Mouse (Mus musculus): ENCODE results near the gene Ssxb8. TPM values are rescaled to one million over a fixed set of nuclear protein-coding genes. Genes with fewer than 3 reads are reported as not detected.
"Not testable (repeated sequence)": the region's sequence is repeated elsewhere in the genome, so short reads cannot be mapped to it uniquely, and the experiment has no call there.

Gene Ssxb8
- polyA plus RNA-seq (2021): not detected

GRCm38 (mm10) chrX:8690744-8691143 is at the start of gene Ssxb8:
TSS of gene Ssxb8 (minus strand) at chrX:8690844.
- DNase-seq (ENCODE audit: low read depth, low spot score); in situ Hi-C loops (cut with MboI; ENCODE audit: low pct_unique_long_range_greater_than_20kb); H3K27me3 ChIP-seq; ATAC-seq; CTCF ChIA-PET; POLR2A ChIA-PET: not testable (repeated sequence)

DNA sequence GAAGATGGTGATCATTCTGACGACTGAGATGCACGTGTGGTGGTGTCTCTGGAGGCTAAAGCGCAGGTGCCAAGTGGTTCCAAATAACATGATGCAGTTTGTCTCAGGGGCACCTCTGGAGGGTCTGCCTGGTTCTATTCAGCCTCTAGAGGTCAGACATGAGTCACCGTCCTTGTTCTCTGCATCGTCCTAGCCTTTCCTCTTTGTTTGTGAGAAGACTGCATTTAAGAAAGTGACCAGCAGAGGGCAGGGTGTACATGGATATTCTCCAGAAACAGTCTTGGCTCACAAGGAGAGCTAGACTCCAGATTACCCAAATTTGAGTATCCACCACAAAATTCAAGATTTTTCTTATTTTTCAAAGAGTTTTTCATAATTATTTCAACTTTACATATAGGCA is 42.3 kb upstream of the Ssxb8 start:
- POLR2A ChIA-PET: no interaction called here
- no peaks in the 10 kb centered on the region for H3K27me3 ChIP-seq
- peak; percentile 51 for TF ChIP-seq CTCF (IDR thresholded peaks at IDR 0.05)
- DNase-seq (ENCODE audit: low read depth, low spot score) (peak; percentile 6), ATAC-seq (peak; percentile 86)
- CTCF ChIA-PET: no interaction called here
- in situ Hi-C loops (cut with MboI; ENCODE audit: low pct_unique_long_range_greater_than_20kb): no loop called here

GRCm38 (mm10) chrX:8663085-8663484 is 27.6 kb downstream of the Ssxb8 start:
- H3K27me3 ChIP-seq: no peaks in the 10 kb centered on the region
- CTCF ChIA-PET: no interaction called here
- DNase-seq (ENCODE audit: low read depth, low spot score) (no peak), ATAC-seq (no peak)
- TF ChIP-seq CTCF (IDR thresholded peaks at IDR 0.05): no peak
- POLR2A ChIA-PET: no interaction called here
- in situ Hi-C loops (cut with MboI; ENCODE audit: low pct_unique_long_range_greater_than_20kb): no loop called here

Other genes with a start within 250 kb of the Ssxb8 start
- not detected for gene Ssxb2, start 229.1 kb downstream of the Ssxb8 start, polyA plus RNA-seq (2021)
- not detected for gene Gm14459, start 165.9 kb downstream of the Ssxb8 start, polyA plus RNA-seq (2021)
- gene Ssxb6, start 142.6 kb downstream of the Ssxb8 start, polyA plus RNA-seq (2021): not detected
- not detected for gene Ssxb3, start 99.0 kb downstream of the Ssxb8 start, polyA plus RNA-seq (2021)
- not detected for gene Ssx9, start 57.6 kb upstream of the Ssxb8 start, polyA plus RNA-seq (2021)
- not detected for gene Ssxb5, start 112.8 kb upstream of the Ssxb8 start, polyA plus RNA-seq (2021)
- gene Gm6592, start 153.2 kb upstream of the Ssxb8 start, polyA plus RNA-seq (2021): not detected
- gene Gm5751, start 183.4 kb upstream of the Ssxb8 start, polyA plus RNA-seq (2021): not detected
- 6.3 TPM for gene B630019K06Rik, start 201.5 kb upstream of the Ssxb8 start, polyA plus RNA-seq (2021)